Mouse (Mus musculus) telencephalon, adult 2 months (tissue): ENCODE results near the gene Arfgef2.
A peak's percentile ranks its signal among the peaks of the same experiment; 100 is the strongest.

ENCODE experiments used
- DNase-seq: peaks from one replicate; pipeline ENCODE4 v3.0.0-alpha.2; 2011; ENCODE audit warnings: low read depth, low spot score

The Arfgef2 gene

GRCm38 (mm10) chr2:166806173-166806705 lies 851 bp downstream of the Arfgef2 start:
- no peak for DNase-seq

GRCm38 (mm10) chr2:166806813-166807212 lies 1.4 kb downstream of the Arfgef2 start:
- DNase-seq = no peak

- no peak for DNase-seq
Measured at GRCm38 (mm10) chr2:166809499-166809898, 4.1 kb downstream of the Arfgef2 start.

- peak; percentile 34 for DNase-seq
Measured at GRCm38 (mm10) chr2:166810821-166811220, 5.4 kb downstream of the Arfgef2 start.

GRCm38 (mm10) chr2:166818463-166819143 lies 13.2 kb downstream of the Arfgef2 start:
- no peak for DNase-seq

GRCm38 (mm10) chr2:166819849-166820248 lies 14.5 kb downstream of the Arfgef2 start:
- DNase-seq = no peak

GRCm38 (mm10) chr2:166820844-166821243 lies 15.5 kb downstream of the Arfgef2 start:
- no peak for DNase-seq

- DNase-seq = no peak
Measured at GRCm38 (mm10) chr2:166821406-166821805, 16.0 kb downstream of the Arfgef2 start.

GRCm38 (mm10) chr2:166822119-166822826 lies 16.9 kb downstream of the Arfgef2 start:
- DNase-seq = no peak

- DNase-seq = no peak
Measured at GRCm38 (mm10) chr2:166822901-166823300, 17.5 kb downstream of the Arfgef2 start.

- no peak for DNase-seq
Measured at GRCm38 (mm10) chr2:166824386-166824785, 19.0 kb downstream of the Arfgef2 start.

GRCm38 (mm10) chr2:166824998-166825397 lies 19.6 kb downstream of the Arfgef2 start:
- DNase-seq = no peak

GRCm38 (mm10) chr2:166826491-166827224 lies 21.3 kb downstream of the Arfgef2 start:
- no peak for DNase-seq

GRCm38 (mm10) chr2:166828306-166828705 lies 22.9 kb downstream of the Arfgef2 start:
- peak; percentile 55 for DNase-seq

GRCm38 (mm10) chr2:166830350-166830749 lies 25.0 kb downstream of the Arfgef2 start:
- DNase-seq = no peak

GRCm38 (mm10) chr2:166834091-166834490 lies 28.7 kb downstream of the Arfgef2 start:
- DNase-seq = no peak

GRCm38 (mm10) chr2:166834796-166835195 lies 29.4 kb downstream of the Arfgef2 start:
- DNase-seq = no peak

- DNase-seq = no peak
Measured at GRCm38 (mm10) chr2:166835581-166835980, 30.2 kb downstream of the Arfgef2 start.

GRCm38 (mm10) chr2:166841813-166842212 lies 36.4 kb downstream of the Arfgef2 start:
- DNase-seq = no peak

GRCm38 (mm10) chr2:166850691-166851090 lies 45.3 kb downstream of the Arfgef2 start:
- no peak for DNase-seq

GRCm38 (mm10) chr2:166852270-166852669 lies 46.9 kb downstream of the Arfgef2 start:
- DNase-seq = no peak

- DNase-seq = no peak
Measured at GRCm38 (mm10) chr2:166855771-166856170, 50.4 kb downstream of the Arfgef2 start.
